Mouse (Mus musculus): Measurements from ENCODE around the gene Ogg1.

DNA sequence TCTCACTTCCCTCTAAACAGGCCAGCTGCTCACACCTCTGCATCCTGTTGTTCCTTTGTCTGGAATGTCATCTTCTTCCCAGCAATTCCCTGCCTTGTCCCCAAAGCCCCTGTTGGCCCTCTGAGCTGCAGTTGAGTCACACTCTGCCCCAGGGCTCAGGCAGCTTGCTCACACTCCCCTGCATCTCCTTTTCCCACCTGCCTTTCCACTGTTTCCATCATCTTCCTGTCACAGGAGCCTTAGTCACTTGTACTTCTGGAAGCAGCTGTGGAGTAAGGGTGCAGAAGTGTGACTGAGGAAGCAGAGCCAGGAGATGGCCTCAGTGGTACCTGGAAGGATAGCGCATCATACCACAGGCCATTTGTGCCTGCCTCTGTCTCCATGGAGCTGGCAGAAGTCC, 35.5 kb downstream of the Ogg1 start:
- TF ChIP-seq GATA1 (IDR thresholded peaks at IDR 0.05; ENCODE audit: borderline replicate concordance, low read length) (no peak), FLI1 (IDR thresholded peaks at IDR 0.05; ENCODE audit: low read length) (no peak)
